Mouse (Mus musculus): Measurements from ENCODE around the gene Glycam1. TPM values are rescaled to one million over a fixed set of nuclear protein-coding genes. Genes with fewer than 3 reads are reported as not detected.
A peak's percentile ranks its signal among the peaks of the same experiment; 100 is the strongest.

The Glycam1 gene
- polyA plus RNA-seq, 1 experiment from 2014 or later: 1.7 TPM

DNA sequence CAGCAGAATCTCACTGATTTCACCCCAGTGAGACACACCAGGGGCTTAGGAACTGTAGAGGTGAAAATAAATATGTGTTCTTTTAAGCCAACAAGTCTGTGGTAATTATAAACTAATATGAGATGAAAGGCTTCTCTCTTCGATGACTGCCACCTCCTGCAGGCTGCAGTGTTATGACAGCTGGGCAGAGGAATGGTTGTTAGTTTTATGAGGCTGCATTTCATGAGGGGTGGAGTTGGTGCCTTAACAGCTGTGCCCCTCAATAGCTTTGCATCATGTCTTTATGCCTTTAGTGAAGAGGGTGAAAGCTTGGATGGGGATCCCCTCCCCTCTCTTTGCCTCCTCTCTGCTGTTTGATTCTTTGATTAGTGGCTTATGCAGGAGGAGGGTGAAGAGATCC, 13.8 kb downstream of the Glycam1 start:
- no peak overlapping the region for H3K27ac ChIP-seq (replicated peaks)
- 18% methylated on average over 1 of the region's 1 CpGs for WGBS

GRCm38 (mm10) chr15:103549475-103549874, 15.4 kb downstream of the Glycam1 start:
- Histone ChIP-seq H3K27ac (replicated peaks) (no peak overlapping the region), H3K9me3 (ENCODE audit: control insufficient read depth, low read length) (no peaks in the 10 kb centered on the region), H3K4me1 (replicated peaks; ENCODE audit: control insufficient read depth, insufficient read depth) (no peaks in the 10 kb centered on the region), H3K27me3 (ENCODE audit: control insufficient read depth, insufficient read depth, low read length) (no peaks in the 10 kb centered on the region), H3K4me2 (replicated peaks; ENCODE audit: low read depth) (no peak overlapping the region), H3K4me3 (ENCODE audit: low read depth, low read length) (no peak overlapping the region), H3K36me3 (ENCODE audit: control insufficient read depth, insufficient read depth, low read length) (no peaks in the 10 kb centered on the region), H3K9ac (ENCODE audit: low read length) (no peak overlapping the region)
- 83% methylated on average over 1 of the region's 1 CpGs for WGBS
- no peak for DNase-seq (ENCODE audit: low spot score)
- no peak for ATAC-seq (ENCODE audit: low FRiP score, low TSS enrichment)
- TF ChIP-seq EP300 (optimal IDR thresholded peaks at IDR 0.05): no peak
- TF ChIP-seq CTCF (IDR thresholded peaks at IDR 0.05; ENCODE audit: low read depth): no peak

More for the DNA sequence above, 13.8 kb downstream of the Glycam1 start:
- H3K36me3 ChIP-seq (ENCODE audit: control insufficient read depth, insufficient read depth, low read length): no peaks in the 10 kb centered on the region
- TF ChIP-seq EP300 (optimal IDR thresholded peaks at IDR 0.05) (no peak), CTCF (IDR thresholded peaks at IDR 0.05; ENCODE audit: low read depth) (no peak)
- no peak for DNase-seq (ENCODE audit: low spot score)
- no peaks in the 10 kb centered on the region for H3K9me3 ChIP-seq (ENCODE audit: control insufficient read depth, low read length)
- no peak overlapping the region for H3K4me3 ChIP-seq (ENCODE audit: low read depth, low read length)
- ATAC-seq (ENCODE audit: low FRiP score, low TSS enrichment): no peak
- no peak overlapping the region for H3K9ac ChIP-seq (ENCODE audit: low read length)
- no peak overlapping the region for H3K4me2 ChIP-seq (replicated peaks; ENCODE audit: low read depth)
- H3K4me1 ChIP-seq (replicated peaks; ENCODE audit: control insufficient read depth, insufficient read depth): no peaks in the 10 kb centered on the region
- H3K27me3 ChIP-seq (ENCODE audit: control insufficient read depth, insufficient read depth, low read length): no peaks in the 10 kb centered on the region

GRCm38 (mm10) chr15:103547983-103548382, 16.9 kb downstream of the Glycam1 start:
- Histone ChIP-seq H3K27me3 (ENCODE audit: control insufficient read depth, insufficient read depth, low read length) (no peaks in the 10 kb centered on the region), H3K4me3 (ENCODE audit: low read depth, low read length) (no peak overlapping the region), H3K4me1 (replicated peaks; ENCODE audit: control insufficient read depth, insufficient read depth) (no peaks in the 10 kb centered on the region), H3K9ac (ENCODE audit: low read length) (no peak overlapping the region), H3K27ac (replicated peaks) (no peak overlapping the region), H3K4me2 (replicated peaks; ENCODE audit: low read depth) (no peak overlapping the region), H3K9me3 (ENCODE audit: control insufficient read depth, low read length) (no peaks in the 10 kb centered on the region), H3K36me3 (ENCODE audit: control insufficient read depth, insufficient read depth, low read length) (no peaks in the 10 kb centered on the region)
- TF ChIP-seq EP300 (optimal IDR thresholded peaks at IDR 0.05): no peak
- peak; percentile 45 for TF ChIP-seq CTCF (IDR thresholded peaks at IDR 0.05; ENCODE audit: low read depth)
- 85% methylated on average over 3 of the region's 3 CpGs for WGBS
- no peak for DNase-seq (ENCODE audit: low spot score)
- ATAC-seq (ENCODE audit: low FRiP score, low TSS enrichment): no peak

- H3K27ac ChIP-seq (replicated peaks): no peak overlapping the region
- H3K9me3 ChIP-seq (ENCODE audit: control insufficient read depth, low read length): no peaks in the 10 kb centered on the region
- no peak overlapping the region for H3K9ac ChIP-seq (ENCODE audit: low read length)
- H3K4me1 ChIP-seq (replicated peaks; ENCODE audit: control insufficient read depth, insufficient read depth): no peaks in the 10 kb centered on the region; the same call in 1 of the 2 replicates
- TF ChIP-seq EP300 (optimal IDR thresholded peaks at IDR 0.05): no peak
- no peak for TF ChIP-seq CTCF (IDR thresholded peaks at IDR 0.05; ENCODE audit: low read depth)
- DNase-seq (ENCODE audit: low spot score): no peak
- H3K4me3 ChIP-seq (ENCODE audit: low read depth, low read length): no peak overlapping the region
- no peaks in the 10 kb centered on the region for H3K36me3 ChIP-seq (ENCODE audit: control insufficient read depth, insufficient read depth, low read length)
- no peak overlapping the region for H3K4me2 ChIP-seq (replicated peaks; ENCODE audit: low read depth)
- H3K27me3 ChIP-seq (ENCODE audit: control insufficient read depth, insufficient read depth, low read length): no peaks in the 10 kb centered on the region
- no peak for ATAC-seq (ENCODE audit: low FRiP score, low TSS enrichment)
These were observed 22.4 kb downstream of the Glycam1 start for GRCm38 (mm10) chr15:103542526-103542925.

DNA sequence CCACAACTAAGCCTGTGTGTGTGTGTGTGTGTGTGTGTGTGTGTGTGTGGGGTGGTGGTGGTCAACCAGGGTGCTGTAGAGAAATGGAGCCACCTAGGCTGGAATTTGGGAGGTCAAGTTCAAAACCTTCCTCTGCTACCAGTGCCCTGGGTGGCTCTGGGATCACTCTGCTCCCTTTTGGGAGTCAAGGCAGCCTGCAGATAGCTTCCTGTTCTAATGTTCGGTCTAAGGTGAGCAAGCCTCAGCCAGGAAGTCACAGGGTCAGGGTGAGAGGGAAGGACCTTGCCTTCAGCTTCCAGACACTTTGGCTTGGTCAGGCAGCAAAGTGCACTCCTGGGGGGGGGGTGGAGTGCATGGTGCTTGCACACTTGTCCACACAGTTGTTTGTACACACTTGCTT, 24.2 kb downstream of the Glycam1 start:
- Histone ChIP-seq H3K4me3 (ENCODE audit: low read depth, low read length) (no peak overlapping the region), H3K4me1 (replicated peaks; ENCODE audit: control insufficient read depth, insufficient read depth) (no peaks in the 10 kb centered on the region; the same call in 1 of the 2 replicates), H3K4me2 (replicated peaks; ENCODE audit: low read depth) (no peak overlapping the region), H3K9me3 (ENCODE audit: control insufficient read depth, low read length) (no peaks in the 10 kb centered on the region), H3K27ac (replicated peaks) (no peak overlapping the region), H3K9ac (ENCODE audit: low read length) (no peak overlapping the region), H3K27me3 (ENCODE audit: control insufficient read depth, insufficient read depth, low read length) (no peaks in the 10 kb centered on the region), H3K36me3 (ENCODE audit: control insufficient read depth, insufficient read depth, low read length) (no peaks in the 10 kb centered on the region)
- WGBS: 64% methylated on average over 1 of the region's 1 CpGs
- DNase-seq (ENCODE audit: low spot score): no peak
- TF ChIP-seq EP300 (optimal IDR thresholded peaks at IDR 0.05) (no peak), CTCF (IDR thresholded peaks at IDR 0.05; ENCODE audit: low read depth) (no peak)
- ATAC-seq (ENCODE audit: low FRiP score, low TSS enrichment): no peak

DNA sequence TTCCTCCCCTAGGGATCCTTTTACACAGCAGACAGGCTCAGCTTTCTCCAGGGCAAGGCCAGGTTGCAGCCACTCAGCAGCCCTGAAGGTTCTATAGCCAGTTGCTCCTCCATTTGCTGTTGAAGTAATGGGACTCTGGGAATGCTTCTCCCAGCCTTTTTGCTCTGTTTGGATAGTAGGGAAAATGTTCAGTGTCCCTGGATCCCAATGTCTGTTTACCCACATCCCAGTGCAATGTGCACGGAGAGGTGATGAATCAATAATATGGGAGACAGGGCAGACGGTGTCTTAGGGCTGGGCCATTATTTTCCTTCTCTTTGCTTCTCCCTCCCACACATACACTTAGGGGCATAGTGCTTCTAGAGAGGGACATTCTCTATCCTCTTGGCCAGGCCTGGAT, 25.6 kb downstream of the Glycam1 start:
- TF ChIP-seq EP300 (optimal IDR thresholded peaks at IDR 0.05): no peak
- no peak for TF ChIP-seq CTCF (IDR thresholded peaks at IDR 0.05; ENCODE audit: low read depth)
- H3K4me1 ChIP-seq (replicated peaks; ENCODE audit: control insufficient read depth, insufficient read depth): no peaks in the 10 kb centered on the region; the same call in 1 of the 2 replicates
- no peak overlapping the region for H3K27ac ChIP-seq (replicated peaks)
- no peak overlapping the region for H3K9ac ChIP-seq (ENCODE audit: low read length)
- no peak overlapping the region for H3K4me3 ChIP-seq (ENCODE audit: low read depth, low read length)
- no peaks in the 10 kb centered on the region for H3K36me3 ChIP-seq (ENCODE audit: control insufficient read depth, insufficient read depth, low read length)
- WGBS: 52% methylated on average over 2 of the region's 2 CpGs
- no peak for ATAC-seq (ENCODE audit: low FRiP score, low TSS enrichment)
- no peak for DNase-seq (ENCODE audit: low spot score)
- no peaks in the 10 kb centered on the region for H3K9me3 ChIP-seq (ENCODE audit: control insufficient read depth, low read length)
- no peak overlapping the region for H3K4me2 ChIP-seq (replicated peaks; ENCODE audit: low read depth)
- no peaks in the 10 kb centered on the region for H3K27me3 ChIP-seq (ENCODE audit: control insufficient read depth, insufficient read depth, low read length)
